Mouse (Mus musculus): ENCODE measurements around the gene Hltf. TPM values are rescaled to one million over a fixed set of nuclear protein-coding genes. Genes with fewer than 3 reads are reported as not detected.
"Not testable (repeated sequence)": the region's sequence is repeated elsewhere in the genome, so short reads cannot be mapped to it uniquely, and the experiment has no call there.

Gene Hltf
- polyA plus RNA-seq, 1 experiment from 2014 or later, result 29.1 TPM

DNA sequence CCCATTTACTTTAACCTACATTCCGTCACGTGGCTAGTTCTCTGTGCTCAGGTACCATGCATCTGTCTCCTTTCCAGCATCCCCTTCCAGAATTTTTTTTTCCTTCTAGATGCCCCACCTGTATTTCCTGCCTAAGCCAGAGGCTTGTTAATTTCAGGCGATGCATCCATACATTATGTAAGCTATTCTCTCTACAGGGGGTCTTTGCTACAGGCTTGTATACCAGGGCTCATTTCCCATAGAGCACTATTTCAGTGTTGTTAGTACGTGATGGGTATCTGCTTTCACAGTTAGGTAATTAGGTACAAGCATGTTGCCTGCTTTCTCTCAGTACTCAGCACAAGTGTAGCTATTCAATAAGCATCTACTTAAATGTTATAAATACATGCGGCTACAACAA lies 29.8 kb upstream of the Hltf start:
- Histone ChIP-seq H3K9ac (replicated peaks; ENCODE audit: low read length) (no peak overlapping the region), H3K27ac (replicated peaks; ENCODE audit: low read depth, low read length) (no peak overlapping the region), H3K4me3 (replicated peaks; ENCODE audit: low read depth, low read length) (no peak overlapping the region), H3K4me1 (ENCODE audit: control insufficient read depth, insufficient read depth, low read length) (no peaks in the 10 kb centered on the region), H3K9me3 (ENCODE audit: control insufficient read depth, low read length) (no peaks in the 10 kb centered on the region), H3K27me3 (ENCODE audit: control insufficient read depth, insufficient read depth, low read length) (no peaks in the 10 kb centered on the region), H3K4me2 (ENCODE audit: low read length) (no peak overlapping the region), H3K36me3 (ENCODE audit: control insufficient read depth, insufficient read depth, low read length) (peaks cover 33% of the 10 kb centered on the region)
- ATAC-seq (ENCODE audit: low FRiP score, low TSS enrichment) (no peak), DNase-seq (no peak)
- 93% methylated on average over 5 of the region's 5 CpGs for WGBS

DNA sequence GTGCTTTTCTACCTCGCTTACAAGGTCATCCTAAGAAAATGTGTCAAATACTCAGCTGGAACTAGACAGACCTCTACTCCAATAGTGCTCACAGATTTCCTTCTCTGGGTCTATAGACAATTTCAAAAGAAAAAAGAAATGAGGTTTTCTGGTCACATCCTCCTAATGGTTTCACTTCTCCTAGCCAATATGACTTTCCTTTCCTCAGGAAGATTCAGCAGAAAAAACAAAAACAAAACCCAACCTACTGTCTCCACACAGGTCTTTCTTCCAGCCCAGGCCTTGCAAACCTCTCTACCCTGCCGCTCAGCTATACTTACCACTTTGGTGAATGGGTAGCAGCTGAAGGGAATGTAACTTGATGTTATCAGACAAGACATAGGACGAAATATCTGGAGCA lies 29.0 kb upstream of the Hltf start:
- Histone ChIP-seq H3K9ac (replicated peaks; ENCODE audit: low read length) (no peak overlapping the region), H3K27me3 (ENCODE audit: control insufficient read depth, insufficient read depth, low read length) (no peaks in the 10 kb centered on the region), H3K9me3 (ENCODE audit: control insufficient read depth, low read length) (no peaks in the 10 kb centered on the region), H3K27ac (replicated peaks; ENCODE audit: low read depth, low read length) (no peak overlapping the region), H3K4me1 (ENCODE audit: control insufficient read depth, insufficient read depth, low read length) (no peaks in the 10 kb centered on the region), H3K4me3 (replicated peaks; ENCODE audit: low read depth, low read length) (no peak overlapping the region), H3K36me3 (ENCODE audit: control insufficient read depth, insufficient read depth, low read length) (peaks cover 28% of the 10 kb centered on the region), H3K4me2 (ENCODE audit: low read length) (no peak overlapping the region)
- DNase-seq (no peak), ATAC-seq (ENCODE audit: low FRiP score, low TSS enrichment) (no peak)
- WGBS, result 92% methylated on average over 3 of the region's 3 CpGs

DNA sequence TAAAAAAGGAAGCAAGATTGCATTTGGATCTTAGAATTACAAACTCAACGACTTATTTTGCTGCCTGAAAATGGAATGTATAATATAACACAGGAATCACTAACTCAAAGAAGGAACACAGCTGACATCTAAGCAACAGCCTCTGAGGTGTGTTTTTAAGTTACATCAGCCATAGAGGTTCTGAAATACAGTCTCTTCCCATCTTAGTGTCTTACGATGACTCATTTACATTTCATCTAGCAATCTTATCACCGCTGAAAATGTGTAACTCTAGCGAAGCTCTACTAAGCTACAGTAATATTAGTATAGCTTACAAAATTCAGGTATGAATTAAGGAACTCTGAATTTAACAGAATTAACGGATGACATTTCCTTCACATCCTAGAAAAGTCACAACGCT lies 26.8 kb upstream of the Hltf start:
- DNase-seq (no peak), ATAC-seq (ENCODE audit: low FRiP score, low TSS enrichment) (no peak)
- 0 out of 2 replicates have a peak, but pooled peaks cover 13% of the 10 kb centered on the region for H3K36me3 ChIP-seq (ENCODE audit: control insufficient read depth, insufficient read depth, low read length)
- no peaks in the 10 kb centered on the region for H3K27me3 ChIP-seq (ENCODE audit: control insufficient read depth, insufficient read depth, low read length)
- 0 out of 2 replicates have a peak, but pooled peaks cover 3% of the 10 kb centered on the region for H3K4me1 ChIP-seq (ENCODE audit: control insufficient read depth, insufficient read depth, low read length)
- WGBS, result 95% methylated on average over 6 of the region's 6 CpGs
- H3K4me2 ChIP-seq (ENCODE audit: low read length), result no peak overlapping the region
- no peak overlapping the region for H3K9ac ChIP-seq (replicated peaks; ENCODE audit: low read length)
- H3K4me3 ChIP-seq (replicated peaks; ENCODE audit: low read depth, low read length), result no peak overlapping the region
- H3K27ac ChIP-seq (replicated peaks; ENCODE audit: low read depth, low read length), result no peak overlapping the region
- no peaks in the 10 kb centered on the region for H3K9me3 ChIP-seq (ENCODE audit: control insufficient read depth, low read length)

- DNase-seq, result no peak
- 26% methylated on average over 10 of the region's 10 CpGs for WGBS
Observed at GRCm38 (mm10) chr3:20033761-20034718, 23.6 kb upstream of the Hltf start.

DNA sequence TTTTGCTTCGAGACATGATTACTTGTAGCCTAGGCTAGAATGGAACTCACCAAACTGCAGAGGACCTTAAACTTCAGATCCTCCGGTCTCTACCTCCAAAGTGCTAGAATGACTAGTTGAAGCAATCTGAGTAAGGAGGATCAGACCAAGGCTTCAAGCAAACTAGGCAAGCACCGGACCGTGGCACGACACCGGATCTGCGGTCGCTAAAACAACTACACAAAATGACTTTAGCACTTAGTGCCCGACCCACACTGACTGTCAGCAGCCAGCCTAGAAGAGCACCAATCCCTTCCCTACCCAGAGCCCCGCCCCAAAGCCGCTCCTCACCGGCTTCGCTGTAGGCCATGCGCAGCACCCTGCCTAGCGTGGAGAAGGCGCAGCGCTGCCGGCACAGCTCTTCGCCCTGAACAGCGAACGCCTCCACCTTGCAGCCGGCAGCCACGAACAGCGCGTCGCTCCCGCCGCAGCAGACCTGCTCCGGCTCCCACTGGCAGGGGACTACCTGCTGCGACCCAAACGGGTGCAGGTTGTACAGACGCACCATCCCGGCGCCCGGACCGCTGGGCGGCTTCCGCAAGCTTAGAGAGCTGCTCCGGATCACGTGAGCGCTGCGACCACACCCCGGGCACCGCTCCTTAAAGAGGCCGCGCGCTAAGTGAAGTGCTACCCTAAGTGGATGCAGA lies 22.7 kb upstream of the Hltf start, which contains the start of gene Hps3:
Gene Hps3 (minus strand): TSS at position 597 of the 686 bp plus-strand sequence.
- Histone ChIP-seq H3K4me3 (replicated peaks; ENCODE audit: low read depth, low read length) (peak within 1 kb of the TSS; percentile 86), H3K4me1 (ENCODE audit: control insufficient read depth, insufficient read depth, low read length) (0 out of 2 replicates have a peak, but pooled peaks cover 3% of the 10 kb centered on the region), H3K9ac (replicated peaks; ENCODE audit: low read length) (peak within 1 kb of the TSS; percentile 71), H3K27me3 (ENCODE audit: control insufficient read depth, insufficient read depth, low read length) (no peaks in the 10 kb centered on the region), H3K9me3 (ENCODE audit: control insufficient read depth, low read length) (no peaks in the 10 kb centered on the region), H3K36me3 (ENCODE audit: control insufficient read depth, insufficient read depth, low read length) (no peaks in the 10 kb centered on the region), H3K4me2 (ENCODE audit: low read length) (peak within 1 kb of the TSS; percentile 80), H3K27ac (replicated peaks; ENCODE audit: low read depth, low read length) (peak within 1 kb of the TSS; percentile 74)
- peak; percentile 92 for DNase-seq
- peak; percentile 98 for ATAC-seq (ENCODE audit: low FRiP score, low TSS enrichment)
- under 1% methylated on average over 47 of the region's 47 CpGs for whole genome bisulfite sequencing

More at GRCm38 (mm10) chr3:20033761-20034718, 23.6 kb upstream of the Hltf start:
- Histone ChIP-seq H3K4me3 (replicated peaks; ENCODE audit: low read depth, low read length) (peak overlapping the region; percentile 86), H3K4me2 (ENCODE audit: low read length) (peak overlapping the region; percentile 80), H3K9ac (replicated peaks; ENCODE audit: low read length) (peak overlapping the region; percentile 71), H3K9me3 (ENCODE audit: control insufficient read depth, low read length) (no peaks in the 10 kb centered on the region), H3K27ac (replicated peaks; ENCODE audit: low read depth, low read length) (no peak overlapping the region), H3K27me3 (ENCODE audit: control insufficient read depth, insufficient read depth, low read length) (no peaks in the 10 kb centered on the region), H3K4me1 (ENCODE audit: control insufficient read depth, insufficient read depth, low read length) (0 out of 2 replicates have a peak, but pooled peaks cover 3% of the 10 kb centered on the region), H3K36me3 (ENCODE audit: control insufficient read depth, insufficient read depth, low read length) (no peaks in the 10 kb centered on the region)
- ATAC-seq (ENCODE audit: low FRiP score, low TSS enrichment), result no peak

GRCm38 (mm10) chr3:20036069-20036468 lies 21.5 kb upstream of the Hltf start:
- H3K9ac ChIP-seq (replicated peaks; ENCODE audit: low read length), result no peak overlapping the region
- no peaks in the 10 kb centered on the region for H3K36me3 ChIP-seq (ENCODE audit: control insufficient read depth, insufficient read depth, low read length)
- ATAC-seq (ENCODE audit: low FRiP score, low TSS enrichment), result no peak
- no peaks in the 10 kb centered on the region for H3K9me3 ChIP-seq (ENCODE audit: control insufficient read depth, low read length)
- no peak overlapping the region for H3K4me3 ChIP-seq (replicated peaks; ENCODE audit: low read depth, low read length)
- H3K4me1 ChIP-seq (ENCODE audit: control insufficient read depth, insufficient read depth, low read length), result 0 out of 2 replicates have a peak, but pooled peaks cover 3% of the 10 kb centered on the region
- WGBS, result 83% methylated on average over 4 of the region's 4 CpGs
- peak overlapping the region; percentile 80; the same call in 1 of the 2 replicates for H3K4me2 ChIP-seq (ENCODE audit: low read length)
- no peak for DNase-seq
- H3K27ac ChIP-seq (replicated peaks; ENCODE audit: low read depth, low read length), result no peak overlapping the region
- H3K27me3 ChIP-seq (ENCODE audit: control insufficient read depth, insufficient read depth, low read length), result no peaks in the 10 kb centered on the region

DNA sequence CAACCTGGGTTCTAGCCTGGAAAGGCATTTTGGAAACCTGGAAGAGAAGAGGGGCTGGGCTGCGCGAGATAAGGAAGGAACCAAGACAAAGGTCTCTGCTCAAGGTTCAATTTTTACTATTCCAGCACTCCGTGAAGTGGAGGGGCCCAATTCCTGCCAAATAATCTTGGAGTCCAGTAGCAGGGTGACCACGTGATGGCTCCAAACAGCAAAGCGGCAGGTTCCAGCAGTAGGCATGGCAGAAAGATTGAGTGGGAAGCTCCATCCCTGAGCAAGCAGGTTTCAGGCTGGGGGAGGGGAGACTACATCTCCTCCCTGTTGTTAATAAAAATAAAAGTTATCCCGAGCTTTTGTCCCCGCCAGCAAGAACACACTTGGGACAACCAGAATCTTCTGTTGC lies 16.1 kb upstream of the Hltf start:
- H3K4me2 ChIP-seq (ENCODE audit: low read length); H3K4me1 ChIP-seq (ENCODE audit: control insufficient read depth, insufficient read depth, low read length); DNase-seq; ATAC-seq (ENCODE audit: low FRiP score, low TSS enrichment); H3K9ac ChIP-seq (replicated peaks; ENCODE audit: low read length); H3K4me3 ChIP-seq (replicated peaks; ENCODE audit: low read depth, low read length); H3K36me3 ChIP-seq (ENCODE audit: control insufficient read depth, insufficient read depth, low read length); H3K27me3 ChIP-seq (ENCODE audit: control insufficient read depth, insufficient read depth, low read length); H3K9me3 ChIP-seq (ENCODE audit: control insufficient read depth, low read length); H3K27ac ChIP-seq (replicated peaks; ENCODE audit: low read depth, low read length): not testable (repeated sequence)
- 92% methylated on average over 7 of the region's 7 CpGs for WGBS

DNA sequence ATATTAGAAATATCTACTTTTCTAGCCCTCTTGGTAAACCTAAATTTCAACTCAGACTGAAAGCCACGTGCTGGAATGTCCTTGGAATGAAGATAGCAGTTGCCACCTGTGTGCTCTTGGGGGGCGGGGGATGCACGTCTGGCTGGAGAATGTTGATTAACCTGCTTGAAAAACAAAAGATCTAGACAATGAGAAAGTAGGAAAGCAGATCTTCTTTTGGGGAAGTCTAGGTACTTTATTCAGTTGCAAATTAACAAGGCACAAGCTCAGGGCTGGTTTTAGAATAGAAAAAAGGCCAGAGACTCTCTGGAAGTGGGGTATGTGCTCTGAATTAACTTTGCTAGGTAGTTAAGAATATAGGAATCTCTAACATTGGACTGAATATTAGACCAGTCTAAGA lies 12.9 kb upstream of the Hltf start:
- H3K4me2 ChIP-seq (ENCODE audit: low read length); H3K27ac ChIP-seq (replicated peaks; ENCODE audit: low read depth, low read length); H3K27me3 ChIP-seq (ENCODE audit: control insufficient read depth, insufficient read depth, low read length); H3K9ac ChIP-seq (replicated peaks; ENCODE audit: low read length); H3K36me3 ChIP-seq (ENCODE audit: control insufficient read depth, insufficient read depth, low read length); ATAC-seq (ENCODE audit: low FRiP score, low TSS enrichment); DNase-seq; H3K4me1 ChIP-seq (ENCODE audit: control insufficient read depth, insufficient read depth, low read length); H3K4me3 ChIP-seq (replicated peaks; ENCODE audit: low read depth, low read length); H3K9me3 ChIP-seq (ENCODE audit: control insufficient read depth, low read length): not testable (repeated sequence)
- 65% methylated on average over 3 of the region's 3 CpGs for WGBS
